7 mouse cellular contexts compared by ENCODE assay signal in the genomic region with DNA sequence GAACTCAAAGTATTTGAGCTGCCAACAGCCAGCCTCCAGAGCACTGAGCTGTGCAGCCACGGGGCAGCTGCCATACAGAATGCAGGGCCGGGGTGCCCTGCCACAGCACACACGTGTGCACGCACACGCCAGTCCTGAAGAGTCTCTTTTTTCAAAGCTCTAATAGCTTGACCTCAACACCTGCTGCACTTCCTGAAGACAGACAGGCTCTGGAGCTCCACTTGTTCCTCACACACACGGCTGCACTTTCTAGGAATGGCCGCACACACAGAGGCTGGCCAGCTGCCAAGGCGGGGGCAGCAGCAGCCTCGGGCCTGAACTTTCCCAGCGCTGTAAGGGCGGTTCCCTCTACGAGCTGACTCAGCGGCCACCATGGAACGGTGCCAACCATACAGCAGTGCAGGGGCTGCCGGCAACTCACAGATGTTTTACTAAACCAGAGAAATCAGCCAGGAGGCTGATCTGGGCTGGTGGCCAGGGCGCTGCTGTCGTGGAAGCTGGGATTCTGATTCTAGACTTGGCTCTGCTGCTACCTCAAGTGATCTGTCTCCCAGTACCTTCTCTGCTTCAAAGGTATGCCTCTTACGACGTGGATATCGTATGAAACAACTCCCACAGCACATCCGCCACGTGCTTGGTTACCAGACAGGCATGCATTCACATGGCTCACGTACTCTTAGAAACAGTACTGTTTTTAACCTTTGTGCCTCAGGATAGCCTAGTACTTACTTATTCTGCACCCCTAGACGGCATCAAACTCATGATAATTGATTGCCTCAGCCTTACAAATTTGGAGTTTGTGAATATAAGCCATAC. TPM values are rescaled to one million over a fixed set of nuclear protein-coding genes. Genes with fewer than 3 reads are reported as not detected.
DNase-seq lines count a peak whose midpoint lies in the region; ATAC-seq lines count a peak whose summit lies in the region.

No protein-coding gene starts in this region.

- no peaks in the 10 kb centered on the region for H3K27me3 ChIP-seq in intestine, embryonic 15.5 days (replicated peaks)

- H3K9ac ChIP-seq in intestine, embryonic 15.5 days = 0 out of 2 replicates have a peak overlapping the region, but pooled peaks have one; percentile 0

- H3K4me3 ChIP-seq in intestine, embryonic 15.5 days (replicated peaks) = 0 out of 2 replicates have a peak overlapping the region, but pooled peaks have one; percentile 4

- H3K27ac ChIP-seq in intestine, embryonic 15.5 days = peak overlapping the region; percentile 65; the same call in 1 of the 2 replicates

- no peaks in the 10 kb centered on the region for H3K36me3 ChIP-seq in intestine, embryonic 15.5 days

- peaks cover 18% of the 10 kb centered on the region for H3K4me1 ChIP-seq in intestine, embryonic 15.5 days (replicated peaks)

- DNase-seq in adrenal gland, adult 18-20 months (ENCODE audit: low spot score in 2 of 2) = peak; percentile 97 to 98
- peak; percentile 86 for DNase-seq in embryo, embryonic 11.5 days (ENCODE audit: low read depth, low spot score)
- peak; percentile 87 to 90 for DNase-seq in gastrocnemius, postnatal 36 days
- peak; percentile 93 to 94 for DNase-seq in left cerebral cortex, postnatal 14 days (ENCODE audit: low spot score in 2 of 2)
- DNase-seq in mesoderm, embryonic 11.5 days (ENCODE audit: low read depth, low spot score) = peak; percentile 92
- peak; percentile 89 for DNase-seq in right cerebral cortex, postnatal 4 days

- ATAC-seq in intestine, embryonic 15.5 days = peak; percentile 97

- peak overlapping the region; percentile 52 for H3K4me2 ChIP-seq in intestine, embryonic 15.5 days (replicated peaks)

- intact Hi-C loops in gastrocnemius, postnatal 36 days (cut with DNase I) = no loop called here
- intact Hi-C loops in left cerebral cortex, postnatal 14 days (cut with DNase I) = loop anchor here (2.0 kb wide), 1 partner anchor 67 kb away; the partner anchor contains the start of gene Clk3

- H3K9me3 ChIP-seq in intestine, embryonic 15.5 days = no peaks in the 10 kb centered on the region

- 5% methylated on average over 24 of the region's 24 CpGs for WGBS in intestine, embryonic 15.5 days

RNA-seq across cellular contexts. Expression of gene Arid3b, which starts 5.1 kb away (rescaled TPM):
- total RNA-seq in adrenal gland, adult 18-20 months (2021) = 1 to 10 TPM; 5.4 to 7.1 TPM
- 1 to 10 TPM; 2.4 to 3.5 TPM for total RNA-seq in gastrocnemius, postnatal 36 days (2021)
- 7.4 and 7.8 TPM in 2 replicates for polyA plus RNA-seq in intestine, embryonic 15.5 days (2015; fragmentation: Nextera tagmentation; extraction: Ambion mirVana)
- 10 to 100 TPM in 1 of 2 experiments, 1 to 10 TPM in 1; 9.6 to 10.7 TPM for total RNA-seq in left cerebral cortex, postnatal 14 days (2021)

Comparison
In these comparisons a context has a peak if more than half of its experiments do, and no peak if none do; other contexts are left out.
1. Peak in every context shown above with its lines: DNase-seq, ATAC-seq, H3K4me3 ChIP-seq and H3K27ac ChIP-seq.